Mouse (Mus musculus) erythroblast, embryonic 14.5 days (primary cell): Measurements from ENCODE around the gene Pilra. TPM values are rescaled to one million over a fixed set of nuclear protein-coding genes. Genes with fewer than 3 reads are reported as not detected.
"Not testable (repeated sequence)": the region's sequence is repeated elsewhere in the genome, so short reads cannot be mapped to it uniquely, and the experiment has no call there.

ENCODE experiments used
- H3K27me3 ChIP-seq: 2 replicates; pipeline ENCODE4 v1.6.1; 2012; ENCODE audit warnings: inconsistent platforms; ENCODE audit not compliant: control insufficient read depth
- H3K36me3 ChIP-seq: 2 replicates; pipeline ENCODE4 v1.6.1; 2012; ENCODE audit warnings: mild to moderate bottlenecking, inconsistent platforms; ENCODE audit not compliant: control insufficient read depth
- H3K4me1 ChIP-seq: 2 replicates; pipeline ENCODE4 v1.6.1; 2012; ENCODE audit warnings: inconsistent platforms; ENCODE audit not compliant: control insufficient read depth
- H3K4me3 ChIP-seq: replicated peaks from 2 replicates; pipeline ENCODE3; 2012; ENCODE audit warnings: moderate library complexity, mild to moderate bottlenecking, inconsistent platforms
- H3K9me3 ChIP-seq: 2 replicates; pipeline ENCODE4 v1.6.1; 2012; ENCODE audit warnings: low read length, inconsistent platforms, mixed read lengths; ENCODE audit not compliant: control insufficient read depth
- GATA1 ChIP-seq: IDR thresholded peaks from 2 replicates; pipeline ENCODE4 v1.6.1; 2012; ENCODE audit warnings: low read length, inconsistent platforms, mixed read lengths
- TAL1 ChIP-seq: IDR thresholded peaks from 3 replicates; pipeline ENCODE4 v1.6.1; 2012; ENCODE audit warnings: low read length, inconsistent platforms, mixed read lengths
- polyA plus RNA-seq: library from polyadenylated mRNA; stranded (reverse); fragments of >175 nt; gene quantifications from 2 replicates; pipeline ENCODE4 v1.2.3, GENCODE M21; 2012

Pilra gene
- polyA plus RNA-seq: 0.03 TPM in 1 of 2 replicates, not detected in the other

- H3K9me3 ChIP-seq, H3K36me3 ChIP-seq, H3K4me3 ChIP-seq, H3K27me3 ChIP-seq, H3K4me1 ChIP-seq: not testable (repeated sequence)
Measured at GRCm38 (mm10) chr5:137835966-137836520, at the start of gene Pilra. Gene Pilra (minus strand): TSS chr5:137836281.

DNA sequence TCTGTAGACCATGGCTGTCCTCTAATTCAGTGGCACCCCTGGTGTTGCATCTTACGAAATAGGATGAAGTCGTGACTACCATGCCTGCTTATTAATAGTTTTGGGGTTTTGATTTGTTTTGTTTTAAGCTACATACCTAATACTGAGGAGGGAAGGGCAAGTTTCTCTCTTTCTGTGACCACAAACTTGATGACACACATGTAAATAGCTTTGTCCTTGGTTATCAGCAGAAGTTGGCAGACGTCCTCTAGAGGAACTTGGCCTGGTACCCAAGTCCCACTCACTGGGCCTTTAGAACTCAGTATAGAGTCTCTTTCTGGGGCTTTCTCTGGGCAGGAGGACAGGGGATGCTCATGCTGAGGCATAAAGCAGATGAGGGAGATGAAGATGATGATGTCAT is 47.3 kb upstream of the Pilra start:
- H3K36me3 ChIP-seq: no peaks in the 10 kb centered on the region

GRCm38 (mm10) chr5:137882922-137883321 is 46.8 kb upstream of the Pilra start:
- TF ChIP-seq GATA1 (no peak), TAL1 (no peak)
- Histone ChIP-seq H3K9me3 (no peaks in the 10 kb centered on the region), H3K4me3 (no peak overlapping the region), H3K4me1 (no peaks in the 10 kb centered on the region), H3K36me3 (no peaks in the 10 kb centered on the region), H3K27me3 (no peaks in the 10 kb centered on the region)

More for the DNA sequence above, 47.3 kb upstream of the Pilra start:
- Histone ChIP-seq H3K4me1 (no peaks in the 10 kb centered on the region), H3K9me3 (no peaks in the 10 kb centered on the region), H3K4me3 (no peak overlapping the region), H3K27me3 (no peaks in the 10 kb centered on the region)
- no peak for TF ChIP-seq GATA1
- no peak for TF ChIP-seq TAL1

DNA sequence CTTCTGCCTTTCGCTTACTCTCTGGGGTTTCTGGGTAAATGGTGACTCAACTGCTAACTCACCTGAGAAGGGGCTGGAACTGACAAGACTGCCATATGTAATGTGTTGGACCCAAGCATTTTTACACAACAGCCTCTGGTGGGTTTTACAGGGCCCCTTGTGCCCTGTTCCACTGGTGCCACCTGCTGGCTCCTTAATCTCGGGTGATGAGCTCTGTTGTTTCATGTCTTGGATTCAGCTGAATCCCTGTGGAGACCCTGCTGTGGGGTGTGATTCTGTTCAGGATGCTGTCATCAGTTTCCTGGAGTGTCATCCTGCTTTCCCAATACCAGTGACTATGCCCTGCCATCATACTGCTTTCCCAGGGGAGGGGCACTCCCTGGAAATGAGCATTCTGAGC is 41.8 kb upstream of the Pilra start:
- Histone ChIP-seq H3K4me3 (no peak overlapping the region), H3K4me1 (no peaks in the 10 kb centered on the region), H3K36me3 (no peaks in the 10 kb centered on the region), H3K27me3 (no peaks in the 10 kb centered on the region), H3K9me3 (no peaks in the 10 kb centered on the region)
- TF ChIP-seq GATA1 (no peak), TAL1 (no peak)

GRCm38 (mm10) chr5:137875054-137875453 is 39.0 kb upstream of the Pilra start:
- no peak overlapping the region for H3K4me3 ChIP-seq
- TF ChIP-seq TAL1: no peak
- no peak for TF ChIP-seq GATA1

DNA sequence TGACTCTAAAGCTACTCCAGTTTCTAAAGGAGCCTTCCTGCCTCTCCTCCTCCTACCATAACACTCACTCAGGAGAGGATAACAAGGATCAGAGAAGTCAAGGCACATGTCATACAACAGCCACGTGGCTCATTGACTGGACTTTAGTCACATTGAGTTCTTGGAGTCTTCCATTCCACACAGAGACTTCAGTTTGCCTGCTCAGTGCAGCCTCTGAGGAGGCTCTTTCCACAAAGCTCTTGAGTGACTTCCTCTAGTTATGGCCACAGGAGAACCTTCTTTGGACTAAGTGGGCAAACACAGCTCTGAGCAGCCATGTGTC is 36.3 kb upstream of the Pilra start:
- H3K9me3 ChIP-seq, H3K4me1 ChIP-seq, H3K36me3 ChIP-seq, H3K4me3 ChIP-seq, H3K27me3 ChIP-seq: not testable (repeated sequence)

More at GRCm38 (mm10) chr5:137875054-137875453, 39.0 kb upstream of the Pilra start:
- Histone ChIP-seq H3K36me3 (no peaks in the 10 kb centered on the region), H3K4me1 (no peaks in the 10 kb centered on the region), H3K9me3 (no peaks in the 10 kb centered on the region), H3K27me3 (no peaks in the 10 kb centered on the region)

- not testable (repeated sequence) for H3K9me3 ChIP-seq, H3K36me3 ChIP-seq, H3K27me3 ChIP-seq, H3K4me3 ChIP-seq, H3K4me1 ChIP-seq
Measured at GRCm38 (mm10) chr5:137871644-137872380, 35.7 kb upstream of the Pilra start, which contains the start of gene Pilrb2. Gene Pilrb2 (minus strand): TSS chr5:137871815.

GRCm38 (mm10) chr5:137868600-137868999 is 32.5 kb upstream of the Pilra start:
- H3K4me1 ChIP-seq, H3K9me3 ChIP-seq, H3K36me3 ChIP-seq, H3K4me3 ChIP-seq, H3K27me3 ChIP-seq: not testable (repeated sequence)

- H3K27me3 ChIP-seq, H3K36me3 ChIP-seq, H3K9me3 ChIP-seq: not testable (repeated sequence)
Measured at GRCm38 (mm10) chr5:137864008-137864407, 27.9 kb upstream of the Pilra start.

DNA sequence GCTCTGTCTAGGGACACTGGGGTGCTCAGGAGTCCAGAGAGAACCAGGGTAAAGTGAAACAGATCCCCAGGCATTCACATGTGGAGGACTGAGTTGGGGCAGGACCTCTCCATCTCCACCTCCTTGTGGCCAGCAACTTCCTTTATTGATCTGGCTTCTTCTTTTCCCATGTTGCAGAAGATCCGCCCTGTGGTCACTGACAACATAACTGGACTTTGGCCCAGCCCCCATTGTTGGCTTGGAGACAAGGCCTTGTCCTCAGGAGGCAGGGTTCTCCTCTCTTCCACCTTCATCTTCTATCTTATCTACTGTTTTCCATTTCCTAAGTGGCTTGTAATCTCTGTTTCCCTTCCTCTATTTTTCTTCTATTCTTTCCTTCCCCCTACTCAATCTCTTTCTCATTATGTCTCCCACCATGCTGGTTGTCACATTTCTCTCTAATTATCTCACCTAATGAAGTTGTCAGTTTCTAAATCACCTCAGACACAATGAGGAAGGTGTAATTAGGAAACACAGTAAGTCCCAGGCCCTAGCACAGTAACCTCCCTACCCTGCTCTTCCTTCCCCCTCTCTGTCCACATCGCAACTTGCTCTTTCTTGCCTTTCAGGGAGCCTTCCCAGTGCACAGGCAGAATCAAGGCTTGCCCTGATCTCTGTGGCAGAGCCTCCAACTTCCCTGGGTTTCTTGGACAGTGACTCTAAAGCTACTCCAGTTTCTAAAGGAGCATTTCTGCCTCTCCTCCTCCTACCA is 22.1 kb upstream of the Pilra start, which contains the start of gene Pilrb1:
Pilrb1 (minus strand) TSS at position 147 of the 751 bp plus-strand sequence.
- H3K4me3 ChIP-seq, H3K36me3 ChIP-seq, H3K9me3 ChIP-seq, H3K4me1 ChIP-seq, H3K27me3 ChIP-seq: not testable (repeated sequence)

More at GRCm38 (mm10) chr5:137864008-137864407, 27.9 kb upstream of the Pilra start:
- not testable (repeated sequence) for H3K4me1 ChIP-seq, H3K4me3 ChIP-seq

- not testable (repeated sequence) for H3K4me3 ChIP-seq, H3K36me3 ChIP-seq, H3K4me1 ChIP-seq, H3K27me3 ChIP-seq, H3K9me3 ChIP-seq
Measured at GRCm38 (mm10) chr5:137856870-137857269, 20.8 kb upstream of the Pilra start.

DNA sequence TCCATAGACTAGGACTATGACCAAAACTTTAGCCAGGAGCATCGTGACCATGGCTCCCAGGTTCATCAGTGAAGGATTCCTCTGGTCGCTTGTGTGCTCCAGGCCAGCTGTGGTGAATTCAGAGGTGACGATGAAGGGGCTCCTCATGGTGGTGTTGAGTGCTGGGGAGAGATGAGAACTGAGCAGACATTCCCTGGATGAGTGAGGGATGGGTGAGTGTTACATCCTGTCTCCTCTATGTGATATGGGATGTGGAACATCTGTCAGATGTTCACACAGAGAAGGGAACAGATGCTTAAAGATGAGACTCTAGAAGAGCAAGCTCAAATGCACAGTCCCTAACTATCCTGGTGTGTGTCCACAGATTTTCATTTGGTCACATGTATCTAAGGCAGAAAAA is 18.8 kb upstream of the Pilra start:
- not testable (repeated sequence) for H3K9me3 ChIP-seq, H3K36me3 ChIP-seq, H3K4me1 ChIP-seq, H3K27me3 ChIP-seq, H3K4me3 ChIP-seq

DNA sequence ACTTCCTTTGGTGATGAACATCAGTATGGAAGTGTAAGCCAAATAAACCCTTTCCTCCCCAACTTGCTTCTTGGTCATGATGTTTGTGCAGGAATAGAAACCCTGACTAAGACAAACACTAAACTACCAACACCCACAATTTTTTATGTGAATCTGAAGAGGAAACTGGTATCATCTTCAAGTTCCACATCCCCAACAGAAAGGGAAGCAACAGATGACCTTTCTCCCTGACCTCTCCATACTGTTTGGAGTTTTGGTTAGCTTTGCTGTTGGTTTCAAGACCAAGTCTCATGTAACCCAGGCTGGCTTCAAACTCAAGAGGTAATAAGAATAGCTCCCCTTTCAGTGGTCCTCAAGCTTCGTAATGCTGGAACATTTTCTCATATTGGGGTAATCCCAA is 14.2 kb upstream of the Pilra start:
- not testable (repeated sequence) for H3K4me3 ChIP-seq, H3K9me3 ChIP-seq, H3K36me3 ChIP-seq, H3K4me1 ChIP-seq, H3K27me3 ChIP-seq

DNA sequence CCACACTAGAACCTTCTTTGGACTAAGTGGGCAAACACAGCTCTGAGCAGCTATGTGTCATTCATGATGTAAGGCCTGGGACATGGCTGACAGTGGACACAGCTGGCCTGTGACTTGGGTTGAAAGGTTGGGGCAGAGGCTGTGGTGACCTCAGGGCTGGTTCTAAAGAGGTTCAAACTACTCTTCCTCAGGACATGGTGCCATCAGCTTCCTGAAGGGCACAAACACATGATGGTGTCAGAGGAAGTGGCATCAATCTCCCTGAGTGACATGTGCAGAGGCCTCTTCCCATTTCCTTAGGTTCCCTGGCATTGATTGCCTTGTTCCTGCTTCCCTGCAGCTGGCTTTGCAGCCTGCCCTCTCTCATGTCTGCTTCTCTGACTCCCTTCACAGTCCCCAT is 1.0 kb upstream of the Pilra start:
- H3K36me3 ChIP-seq, H3K9me3 ChIP-seq: not testable (repeated sequence)

More for the DNA sequence above, 1.0 kb upstream of the Pilra start:
- not testable (repeated sequence) for H3K4me1 ChIP-seq, H3K4me3 ChIP-seq, H3K27me3 ChIP-seq
